Mouse (Mus musculus) left cerebral cortex, postnatal 25 days (tissue): ENCODE data around the gene Slc27a1. TPM values are rescaled to one million over a fixed set of nuclear protein-coding genes. Genes with fewer than 3 reads are reported as not detected.
"Not testable (repeated sequence)": the region's sequence is repeated elsewhere in the genome, so short reads cannot be mapped to it uniquely, and the experiment has no call there.

ENCODE experiments used
- DNase-seq, 2 experiments: peaks; one replicate each; pipeline ENCODE4 v3.0.0; 2022; ENCODE audit warnings: low spot score in 2 of 2, mixed read lengths in 1 of 2
- intact Hi-C: fragments of 180-260 bp; cut with DNase I; formaldehyde crosslinking; loops from one replicate; pipeline ENCODE4 v1.15.1; 2025
- total RNA-seq, 2 experiments: library from RNA; stranded (reverse); gene quantifications; 2 replicates each; pipeline ENCODE4 v1.2.3; 2021

The Slc27a1 gene
- 10 to 100 TPM; 90.0 to 92.8 TPM for total RNA-seq

- intact Hi-C loops: loop anchor here (2.0 kb wide), 1 partner anchor 24 kb away; the partner anchor contains the start of gene Pgls
- peak; percentile 51 to 63 for DNase-seq
Observed at GRCm38 (mm10) chr8:71568387-71568937, at the start of gene Slc27a1. TSS of gene Slc27a1 (plus strand) at chr8:71568882.

- intact Hi-C loops, DNase-seq: not testable (repeated sequence)
Observed at GRCm38 (mm10) chr8:71519037-71519825, 49.5 kb upstream of the Slc27a1 start.

GRCm38 (mm10) chr8:71521634-71522033, 47.0 kb upstream of the Slc27a1 start:
- peak; percentile 81 to 89 for DNase-seq
- intact Hi-C loops: loop anchor here (1.0 to 2.0 kb wide), 2 partner anchors 25 to 81 kb away; no protein-coding TSS in a partner anchor

GRCm38 (mm10) chr8:71525226-71526050, 43.2 kb upstream of the Slc27a1 start, which contains the start of gene Ccdc194:
TSS of gene Ccdc194 (minus strand) at chr8:71525711.
- no peak for DNase-seq
- intact Hi-C loops: no loop called here

GRCm38 (mm10) chr8:71526272-71526671, 42.4 kb upstream of the Slc27a1 start:
- no peak for DNase-seq
- intact Hi-C loops: no loop called here

- intact Hi-C loops: no loop called here
Observed at GRCm38 (mm10) chr8:71527162-71527870, 41.4 kb upstream of the Slc27a1 start.

GRCm38 (mm10) chr8:71528362-71529073, 40.2 kb upstream of the Slc27a1 start:
- no peak for DNase-seq
- intact Hi-C loops: no loop called here

More at GRCm38 (mm10) chr8:71527162-71527870, 41.4 kb upstream of the Slc27a1 start:
- DNase-seq: no peak

GRCm38 (mm10) chr8:71530735-71531467, 37.8 kb upstream of the Slc27a1 start:
- intact Hi-C loops: not testable (repeated sequence)
- DNase-seq: peak in 1 of 2 experiments; percentile 34

- intact Hi-C loops: no loop called here
- no peak for DNase-seq
Observed at GRCm38 (mm10) chr8:71534263-71534810, 34.3 kb upstream of the Slc27a1 start.

GRCm38 (mm10) chr8:71535663-71536062, 33.0 kb upstream of the Slc27a1 start:
- peak in 1 of 2 experiments; percentile 21 for DNase-seq
- intact Hi-C loops: no loop called here

GRCm38 (mm10) chr8:71537028-71537867, 31.4 kb upstream of the Slc27a1 start, which contains the start of gene Bst2:
TSS of gene Bst2 (minus strand) at chr8:71537456.
- intact Hi-C loops: no loop called here
- DNase-seq: peak; percentile 26 to 39

- intact Hi-C loops: loop anchor here (2.0 kb wide), 1 partner anchor 78 kb away; the partner anchor contains the start of gene Mrpl34
Observed at GRCm38 (mm10) chr8:71542632-71543343, 25.9 kb upstream of the Slc27a1 start, which contains the start of gene Mvb12a. TSS of gene Mvb12a (plus strand) at chr8:71542922.

GRCm38 (mm10) chr8:71543755-71544154, 24.9 kb upstream of the Slc27a1 start:
- DNase-seq: no peak
- intact Hi-C loops: loop anchor here (2.0 kb wide), 1 partner anchor 79 kb away; the partner anchor contains the start of gene Mrpl34

More at GRCm38 (mm10) chr8:71542632-71543343, 25.9 kb upstream of the Slc27a1 start, which contains the start of gene Mvb12a:
- peak; percentile 97 to 99 for DNase-seq

- intact Hi-C loops: no loop called here
- DNase-seq: no peak
Observed at GRCm38 (mm10) chr8:71545053-71545452, 23.6 kb upstream of the Slc27a1 start.

GRCm38 (mm10) chr8:71547590-71547989, 21.1 kb upstream of the Slc27a1 start:
- DNase-seq: no peak
- intact Hi-C loops: no loop called here

- intact Hi-C loops: no loop called here
- no peak for DNase-seq
Observed at GRCm38 (mm10) chr8:71550754-71551153, 17.9 kb upstream of the Slc27a1 start.
